Mouse (Mus musculus) brain, adult 2 months (tissue): Measurements from ENCODE around the gene Fez1.
A peak's percentile ranks its signal among the peaks of the same experiment; 100 is the strongest.

ENCODE experiments used
- DNase-seq: peaks from one replicate; pipeline ENCODE4 v3.0.0; 2011; ENCODE audit warnings: low read depth, low spot score

Gene Fez1

GRCm38 (mm10) chr9:36821644-36822000, at the start of gene Fez1:
Fez1 (plus strand) TSS chr9:36821864.
- peak; percentile 96 for DNase-seq

GRCm38 (mm10) chr9:36783921-36784320, 37.7 kb upstream of the Fez1 start:
- DNase-seq, result no peak

DNA sequence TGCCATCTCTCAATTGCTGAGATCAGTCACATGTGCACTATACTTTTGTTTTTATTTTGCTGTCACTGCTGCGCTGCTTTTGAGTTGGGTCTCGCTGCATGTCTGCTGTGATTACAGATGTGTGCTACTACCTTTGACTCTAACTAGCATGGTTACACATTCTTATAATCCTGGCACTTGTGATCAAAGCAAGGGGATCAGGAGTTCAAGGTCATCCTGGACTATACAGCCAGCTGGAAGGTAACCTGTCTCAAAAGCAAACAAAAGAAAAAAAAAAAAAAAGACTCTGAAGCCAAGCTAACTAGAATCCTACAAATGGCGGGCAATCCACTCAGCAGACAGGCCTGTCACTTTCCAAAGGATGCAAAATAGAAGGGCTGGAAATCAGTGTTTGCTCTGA, 29.5 kb upstream of the Fez1 start:
- DNase-seq, result no peak

GRCm38 (mm10) chr9:36794487-36794886, 27.2 kb upstream of the Fez1 start:
- DNase-seq, result no peak

- no peak for DNase-seq
These were observed 26.1 kb upstream of the Fez1 start for GRCm38 (mm10) chr9:36795556-36795955.

DNA sequence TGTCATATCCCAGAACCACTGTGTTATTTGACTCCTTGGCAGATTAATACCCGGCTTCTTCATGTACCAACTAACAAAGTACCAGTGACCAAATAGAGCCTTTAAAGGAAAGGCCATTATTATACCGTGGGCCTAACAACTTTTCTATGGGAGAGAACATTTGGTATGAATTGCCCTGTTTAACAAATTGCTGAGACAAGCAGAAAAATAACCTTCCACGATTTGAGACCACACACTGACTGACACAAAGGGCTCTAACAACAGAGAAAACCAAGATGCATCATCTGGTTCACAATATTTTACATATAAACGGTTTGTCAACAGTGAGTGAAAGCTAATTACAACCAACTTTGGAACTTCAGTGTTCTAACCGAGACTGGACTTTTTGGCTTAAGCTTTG, 25.4 kb upstream of the Fez1 start:
- no peak for DNase-seq

DNA sequence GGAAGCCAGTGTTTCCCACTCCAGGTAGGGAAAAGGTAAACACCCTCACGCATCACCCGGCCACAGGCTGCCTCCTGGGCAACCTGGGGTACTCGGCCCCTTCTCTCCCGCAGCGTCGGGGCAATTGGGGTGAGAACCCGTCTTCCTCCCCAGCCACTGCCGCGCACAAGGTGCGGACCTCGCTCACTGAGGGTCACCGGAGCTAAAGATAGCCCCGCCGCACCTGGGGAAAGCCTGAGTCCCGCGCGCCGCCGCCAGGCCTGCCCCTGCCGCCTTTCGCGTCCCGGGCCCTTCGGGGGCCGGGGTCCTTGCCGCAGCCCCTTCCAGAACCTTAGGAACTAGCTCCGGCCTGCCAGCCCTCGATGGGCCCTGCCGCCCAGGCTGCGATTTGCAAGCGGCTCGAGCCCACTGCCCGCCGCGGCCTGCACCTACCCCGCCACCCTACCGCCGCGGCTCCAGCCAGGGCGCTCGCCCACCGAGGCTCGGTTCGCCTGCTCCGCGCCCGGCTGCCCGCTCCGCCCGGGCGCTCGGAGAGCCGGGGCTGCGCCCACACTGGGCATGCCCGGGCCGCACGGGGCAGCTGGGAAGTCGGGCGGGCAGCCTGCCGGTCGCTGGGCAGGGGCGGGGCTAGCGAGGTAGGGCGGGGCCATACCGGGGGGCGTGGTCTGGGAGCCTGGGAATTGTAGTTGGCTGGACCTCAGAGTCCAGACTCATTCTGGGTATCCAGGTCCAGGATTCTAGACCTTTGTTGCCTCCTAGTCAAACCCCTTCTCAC, 24.7 kb upstream of the Fez1 start, which contains the start of gene Ei24:
Gene Ei24 (minus strand): TSS at position 613 of the 775 bp plus-strand sequence.
- peak; percentile 94 for DNase-seq

- no peak for DNase-seq
These were observed 19.7 kb upstream of the Fez1 start for GRCm38 (mm10) chr9:36801961-36802360.

GRCm38 (mm10) chr9:36802951-36803350, 18.7 kb upstream of the Fez1 start:
- DNase-seq, result no peak

DNA sequence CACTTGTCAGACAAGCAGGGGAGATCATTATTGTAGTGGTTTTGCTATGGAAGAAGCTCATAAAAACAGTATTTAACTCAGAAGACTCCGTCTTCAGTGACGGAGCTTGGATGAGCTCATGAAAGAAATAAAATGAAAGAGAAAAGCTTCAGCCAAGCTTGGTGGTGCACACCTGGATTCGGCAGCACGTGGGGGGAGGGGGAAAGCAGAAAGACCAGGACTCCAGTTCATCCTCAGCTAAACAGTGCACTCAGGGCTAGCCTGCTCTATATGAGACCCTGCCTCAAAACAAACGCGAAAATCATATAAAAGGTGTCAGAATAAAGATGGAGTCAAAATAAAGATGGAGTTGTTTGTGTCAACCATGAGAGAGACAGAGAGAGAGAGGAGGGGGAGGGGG, 18.3 kb upstream of the Fez1 start:
- DNase-seq, result no peak

DNA sequence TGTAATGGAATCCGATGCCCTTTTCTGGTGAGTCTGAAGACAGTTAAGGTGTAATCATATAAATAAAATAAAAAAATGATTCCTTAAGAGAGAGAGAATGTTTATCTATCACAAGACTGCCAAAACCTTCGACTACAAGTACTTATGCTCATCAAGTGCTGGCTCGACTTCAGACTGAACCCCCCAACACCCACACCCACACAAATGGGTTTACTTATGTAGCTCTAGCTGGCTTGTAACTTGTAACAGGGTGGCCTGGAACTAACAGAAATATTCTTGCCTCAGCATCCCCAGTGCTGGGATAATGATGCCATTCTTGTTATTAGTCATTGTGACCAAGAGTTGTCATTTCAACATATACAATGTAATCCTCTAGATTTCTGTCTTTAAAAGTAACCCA, 17.7 kb upstream of the Fez1 start:
- no peak for DNase-seq

GRCm38 (mm10) chr9:36805256-36805975, 16.2 kb upstream of the Fez1 start:
- no peak for DNase-seq

DNA sequence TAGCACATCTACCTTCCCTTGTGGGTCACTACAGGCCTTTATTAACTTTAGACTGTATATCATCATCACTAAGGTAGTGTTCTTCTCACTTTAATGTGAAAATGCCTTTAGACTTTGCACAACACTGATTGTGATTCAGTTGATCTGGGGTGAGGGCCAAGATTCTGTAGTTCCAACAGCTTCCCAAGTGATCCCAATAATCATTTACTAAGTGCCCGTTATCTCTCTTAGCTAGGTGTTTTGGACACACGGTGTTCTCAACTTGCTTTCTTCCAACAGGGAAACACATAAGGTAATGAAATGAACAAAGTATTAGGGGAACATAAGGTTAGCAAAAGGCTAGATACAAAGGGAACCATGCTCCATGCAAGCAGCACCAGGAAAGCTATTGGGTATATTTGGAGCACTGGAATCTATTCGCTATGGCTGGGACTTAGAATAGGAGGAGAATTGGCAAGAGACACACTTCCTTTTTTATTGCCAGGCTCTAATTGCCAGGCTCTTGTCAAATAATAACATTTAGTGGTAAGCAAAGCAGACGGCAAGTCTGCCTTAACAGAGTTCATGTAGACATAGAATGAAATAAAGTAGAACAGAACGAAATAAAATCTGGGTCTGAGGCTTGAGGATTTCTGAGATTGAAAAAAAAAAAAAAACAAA, 13.4 kb upstream of the Fez1 start:
- DNase-seq, result peak; percentile 36

DNA sequence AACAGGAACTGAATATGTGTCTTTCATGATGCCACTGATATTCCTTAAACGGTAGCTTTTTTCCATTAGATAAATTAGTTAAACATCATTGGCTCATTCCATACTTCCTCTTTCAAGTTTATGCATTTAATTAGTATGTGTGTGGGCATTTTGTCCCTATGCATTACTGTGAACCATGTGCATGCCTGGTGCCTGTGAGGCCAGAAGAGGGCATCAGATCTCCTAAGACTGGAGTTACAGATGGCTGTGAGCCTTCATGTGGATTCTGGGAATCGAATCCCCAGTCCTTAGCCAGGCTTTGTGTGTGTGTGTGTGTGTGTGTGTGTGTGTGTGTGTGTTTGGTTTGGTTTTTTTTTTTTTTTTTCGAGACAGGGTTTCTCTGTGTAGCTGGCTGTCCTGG, 7.2 kb upstream of the Fez1 start:
- DNase-seq, result no peak

DNA sequence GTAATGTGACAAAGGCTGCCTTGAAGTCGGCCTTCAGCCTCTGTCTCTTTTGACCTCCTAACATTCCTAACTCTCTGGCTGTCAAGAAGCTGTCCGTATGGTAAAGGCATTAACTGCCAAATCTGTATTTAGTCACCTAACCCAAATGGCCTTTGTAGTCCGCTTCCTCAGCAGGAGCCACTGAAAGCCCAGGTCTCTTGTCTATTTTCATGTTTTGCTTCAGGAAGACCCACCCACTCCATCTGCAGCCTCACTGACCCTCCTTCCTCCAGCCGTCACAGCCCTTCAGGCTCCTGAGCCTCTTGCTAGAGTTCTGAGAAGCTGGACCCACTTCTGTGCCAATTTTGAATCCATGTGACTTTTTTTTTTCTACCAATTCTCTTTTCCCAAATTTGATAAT, 2.8 kb upstream of the Fez1 start:
- DNase-seq, result no peak

DNA sequence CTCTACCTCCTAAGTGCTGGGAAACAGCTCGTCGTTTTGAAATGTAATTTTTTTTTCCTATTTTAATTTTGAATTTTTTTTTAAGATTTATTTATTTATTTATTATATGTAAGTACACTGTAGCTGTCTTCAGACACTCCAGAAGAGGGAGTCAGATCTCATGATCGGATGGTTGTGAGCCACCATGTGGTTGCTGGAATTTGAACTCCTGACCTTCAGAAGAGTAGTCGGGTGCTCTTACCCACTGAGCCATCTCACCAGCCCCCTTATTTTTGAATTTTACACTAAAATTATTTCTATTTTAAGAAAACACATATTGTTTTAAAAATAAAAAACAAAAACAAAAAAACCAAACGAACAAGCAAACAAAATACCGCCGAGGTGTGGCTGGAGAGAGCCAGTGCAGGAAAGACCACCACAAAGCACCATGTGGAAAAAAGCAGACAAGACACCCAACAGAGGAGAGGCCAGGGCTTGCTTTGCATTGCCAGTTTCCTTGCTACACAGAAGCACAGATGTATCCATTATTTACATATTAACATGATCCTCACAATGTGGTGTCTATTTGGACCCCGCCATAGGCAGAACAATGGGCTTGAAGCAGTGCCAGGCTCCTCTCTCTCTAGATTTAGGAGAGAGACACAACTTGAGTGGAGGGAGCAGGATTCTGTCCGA, 558 bp upstream of the Fez1 start:
- DNase-seq, result no peak

- no peak for DNase-seq
These were observed 360 bp downstream of the Fez1 start for GRCm38 (mm10) chr9:36822024-36822423.

- no peak for DNase-seq
These were observed 5.1 kb downstream of the Fez1 start for GRCm38 (mm10) chr9:36826612-36827363.

DNA sequence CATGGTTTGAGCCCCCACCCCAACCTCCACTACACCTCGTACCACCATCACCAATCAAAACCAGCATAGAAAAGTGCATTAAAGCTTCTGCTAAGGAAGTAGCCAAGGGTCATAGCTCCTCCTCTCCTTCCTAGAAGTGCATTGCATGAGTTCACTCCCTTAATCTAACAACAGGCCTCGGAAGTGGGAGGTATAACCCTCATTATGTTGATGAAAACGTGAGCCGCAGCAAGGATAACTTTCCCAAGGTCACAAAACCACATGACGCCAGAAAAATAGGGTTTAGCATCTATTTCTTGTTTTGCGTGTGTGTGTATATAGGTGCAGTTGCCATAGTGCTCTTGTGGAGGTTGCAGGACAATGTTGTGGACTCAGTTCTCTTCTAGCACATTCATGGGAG, 9.7 kb downstream of the Fez1 start:
- DNase-seq, result no peak

GRCm38 (mm10) chr9:36832529-36832928, 10.9 kb downstream of the Fez1 start:
- peak; percentile 96 for DNase-seq
